Mouse (Mus musculus) left cerebral cortex, adult 9 months (tissue): ENCODE data around the gene Usp47.
"Not testable (repeated sequence)": the region's sequence is repeated elsewhere in the genome, so short reads cannot be mapped to it uniquely, and the experiment has no call there.

Experiments used
- DNase-seq, 2 experiments: peaks; one replicate each; pipeline ENCODE4 v3.0.0; 2022; ENCODE audit warnings: low spot score in 2 of 2

Usp47 gene

GRCm38 (mm10) chr7:112040271-112040670 lies 17.0 kb downstream of the Usp47 start:
- no peak for DNase-seq

GRCm38 (mm10) chr7:112042758-112043157 lies 19.5 kb downstream of the Usp47 start:
- no peak for DNase-seq

GRCm38 (mm10) chr7:112045249-112045648 lies 21.9 kb downstream of the Usp47 start:
- no peak for DNase-seq

GRCm38 (mm10) chr7:112045794-112046388 lies 22.6 kb downstream of the Usp47 start:
- DNase-seq: no peak

- DNase-seq: no peak
Measured at GRCm38 (mm10) chr7:112048643-112049042, 25.3 kb downstream of the Usp47 start.

- DNase-seq: no peak
Measured at GRCm38 (mm10) chr7:112053667-112054066, 30.4 kb downstream of the Usp47 start.

GRCm38 (mm10) chr7:112055901-112056625 lies 32.8 kb downstream of the Usp47 start:
- no peak for DNase-seq

GRCm38 (mm10) chr7:112074868-112075267 lies 51.6 kb downstream of the Usp47 start:
- DNase-seq: no peak

- no peak for DNase-seq
Measured at GRCm38 (mm10) chr7:112082636-112083035, 59.3 kb downstream of the Usp47 start.

GRCm38 (mm10) chr7:112084222-112084621 lies 60.9 kb downstream of the Usp47 start:
- DNase-seq: no peak

- peak in 1 of 2 experiments; percentile 85 for DNase-seq
Measured at GRCm38 (mm10) chr7:112085062-112085461, 61.8 kb downstream of the Usp47 start.

GRCm38 (mm10) chr7:112086186-112086585 lies 62.9 kb downstream of the Usp47 start:
- no peak for DNase-seq

GRCm38 (mm10) chr7:112094923-112095322 lies 71.6 kb downstream of the Usp47 start:
- not testable (repeated sequence) for DNase-seq

GRCm38 (mm10) chr7:112100887-112101286 lies 77.6 kb downstream of the Usp47 start:
- DNase-seq: no peak

- DNase-seq: no peak
Measured at GRCm38 (mm10) chr7:112102933-112103332, 79.6 kb downstream of the Usp47 start.

GRCm38 (mm10) chr7:112103816-112104215 lies 80.5 kb downstream of the Usp47 start:
- DNase-seq: no peak

- no peak for DNase-seq
Measured at GRCm38 (mm10) chr7:112108757-112109156, 85.5 kb downstream of the Usp47 start.

- DNase-seq: no peak
Measured at GRCm38 (mm10) chr7:112110638-112111372, 87.5 kb downstream of the Usp47 start.

GRCm38 (mm10) chr7:112117501-112117900 lies 94.2 kb downstream of the Usp47 start:
- DNase-seq: no peak

GRCm38 (mm10) chr7:112118086-112118485 lies 94.8 kb downstream of the Usp47 start:
- no peak for DNase-seq

- DNase-seq: no peak
Measured at GRCm38 (mm10) chr7:112119248-112119647, 95.9 kb downstream of the Usp47 start.

GRCm38 (mm10) chr7:112120861-112121810 lies 97.8 kb downstream of the Usp47 start:
- DNase-seq: no peak
